14 mouse cellular contexts compared by ENCODE assay signal in the genomic region with DNA sequence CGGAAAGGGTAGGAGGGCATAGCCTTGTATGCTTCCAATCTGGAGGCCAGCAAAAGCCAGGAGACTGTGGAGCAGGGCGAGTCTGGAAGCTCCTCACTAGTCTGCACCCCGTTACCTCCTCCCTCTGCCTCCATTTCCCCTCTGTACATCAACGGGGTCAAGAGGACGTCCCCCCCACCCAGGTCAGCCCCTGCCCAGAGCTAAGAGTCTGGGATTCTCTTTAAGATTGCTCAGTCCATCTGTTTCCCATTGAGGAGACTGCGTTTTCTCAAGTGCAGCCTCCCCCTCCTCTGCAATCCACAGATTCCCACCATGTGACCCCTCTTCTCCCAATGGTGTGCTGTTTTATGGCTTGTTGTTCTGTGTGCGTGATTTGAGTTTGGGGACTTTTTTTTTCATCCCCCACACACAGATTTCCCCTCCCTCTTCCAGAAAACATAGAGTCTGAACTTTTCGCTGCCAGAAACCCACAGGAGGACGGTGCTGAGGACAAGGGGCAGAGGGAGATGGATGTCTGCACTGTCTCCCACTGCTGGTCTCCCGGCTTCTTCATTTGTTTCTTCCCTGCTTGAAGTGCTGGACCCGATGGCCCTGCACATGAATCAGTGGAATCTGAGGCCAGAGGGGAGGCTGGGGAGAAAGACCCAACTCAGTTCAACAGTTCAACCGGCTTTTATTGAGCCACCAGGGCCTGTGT.
A peak's percentile ranks its signal among the peaks of the same experiment; 100 is the strongest.
DNase-seq lines count a peak whose midpoint lies in the region; ATAC-seq and TF ChIP-seq lines count a peak whose summit lies in the region.
"Had no signal": no experiment of that assay in that cellular context is flagged by ENCODE, and none has a peak within 500 bp of the region (broad histone marks: within the 10 kb centered on the region; RNA-seq: fewer than 3 reads in every experiment).

No protein-coding gene starts in this region.

- H3K4me3 ChIP-seq in forebrain, postnatal 0 days (ENCODE audit: low read depth, low read length): no peak overlapping the region
- no peak overlapping the region for H3K4me3 ChIP-seq in forebrain, embryonic 15.5 days
- H3K4me3 ChIP-seq in embryonic facial prominence, embryonic 15.5 days (replicated peaks): no peak overlapping the region
- H3K4me3 ChIP-seq: midbrain, embryonic 15.5 days had no signal

- H3K9ac ChIP-seq in forebrain, postnatal 0 days: no peak overlapping the region
- no peak overlapping the region for H3K9ac ChIP-seq in forebrain, embryonic 15.5 days (replicated peaks)
- no peak overlapping the region for H3K9ac ChIP-seq in embryonic facial prominence, embryonic 15.5 days
- H3K9ac ChIP-seq: liver, embryonic 14.5 days; midbrain, embryonic 15.5 days had no signal

- no peak for DNase-seq in forebrain, postnatal 0 days
- DNase-seq in embryo, embryonic 10 days (ENCODE audit: low spot score): peak; percentile 75
- peak; percentile 73 for DNase-seq in mesoderm, embryonic 11.5 days (ENCODE audit: low read depth, low spot score)
- DNase-seq in left cerebral cortex, postnatal 36 days (ENCODE audit: low spot score in 2 of 2): no peak
- no peak for DNase-seq in left cerebral cortex, adult 11 months (ENCODE audit: low spot score)
- no peak for DNase-seq in cerebellum, postnatal 25 days
- DNase-seq: adrenal gland, postnatal 10 days; layer of hippocampus, adult 9-11 months; lung, postnatal 36 days; thymus, postnatal 14 days had no signal

- intact Hi-C loops in left cerebral cortex, postnatal 36 days (cut with DNase I): no loop called here

- H3K4me1 ChIP-seq in forebrain, postnatal 0 days (ENCODE audit: insufficient read depth): no peaks in the 10 kb centered on the region
- peaks cover 5% of the 10 kb centered on the region; the same call in 1 of the 2 replicates for H3K4me1 ChIP-seq in forebrain, embryonic 15.5 days
- peaks cover 36% of the 10 kb centered on the region for H3K4me1 ChIP-seq in embryonic facial prominence, embryonic 15.5 days
- H3K4me1 ChIP-seq: midbrain, embryonic 15.5 days had no signal

- H3K27ac ChIP-seq in forebrain, postnatal 0 days (ENCODE audit: low read depth, low read length): no peak overlapping the region
- H3K27ac ChIP-seq in forebrain, embryonic 15.5 days (replicated peaks): no peak overlapping the region
- peak overlapping the region; percentile 65 for H3K27ac ChIP-seq in embryonic facial prominence, embryonic 15.5 days (replicated peaks)
- H3K27ac ChIP-seq: liver, embryonic 14.5 days; midbrain, embryonic 15.5 days had no signal

- no peaks in the 10 kb centered on the region for H3K27me3 ChIP-seq in forebrain, postnatal 0 days (ENCODE audit: insufficient read depth, low read length)
- no peaks in the 10 kb centered on the region for H3K27me3 ChIP-seq in forebrain, embryonic 15.5 days
- no peaks in the 10 kb centered on the region for H3K27me3 ChIP-seq in embryonic facial prominence, embryonic 15.5 days
- H3K27me3 ChIP-seq: midbrain, embryonic 15.5 days had no signal

- TF ChIP-seq CTCF in forebrain, postnatal 0 days (IDR thresholded peaks at IDR 0.05; ENCODE audit: low read depth): no peak

- peak; percentile 54; the same call in 1 of the 2 replicates for ATAC-seq in forebrain, postnatal 0 days
- ATAC-seq in forebrain, embryonic 15.5 days (replicated peaks): no peak
- ATAC-seq in embryonic facial prominence, embryonic 15.5 days (ENCODE audit: insufficient number of reproducible peaks, low FRiP score, low TSS enrichment, low read depth): peak; percentile 63; the same call in 1 of the 2 replicates
- ATAC-seq: midbrain, embryonic 15.5 days had no signal

- no peaks in the 10 kb centered on the region for H3K9me3 ChIP-seq in forebrain, postnatal 0 days (ENCODE audit: low read length)
- no peaks in the 10 kb centered on the region for H3K9me3 ChIP-seq in forebrain, embryonic 15.5 days
- H3K9me3 ChIP-seq in embryonic facial prominence, embryonic 15.5 days (replicated peaks): no peaks in the 10 kb centered on the region
- H3K9me3 ChIP-seq: midbrain, embryonic 15.5 days had no signal

- H3K36me3 ChIP-seq in forebrain, postnatal 0 days (ENCODE audit: insufficient read depth): no peaks in the 10 kb centered on the region
- no peaks in the 10 kb centered on the region for H3K36me3 ChIP-seq in forebrain, embryonic 15.5 days
- H3K36me3 ChIP-seq in embryonic facial prominence, embryonic 15.5 days: no peaks in the 10 kb centered on the region
- H3K36me3 ChIP-seq: midbrain, embryonic 15.5 days had no signal

- H3K4me2 ChIP-seq in forebrain, postnatal 0 days (ENCODE audit: low read depth): no peak overlapping the region
- H3K4me2 ChIP-seq in forebrain, embryonic 15.5 days (replicated peaks): no peak overlapping the region
- H3K4me2 ChIP-seq in embryonic facial prominence, embryonic 15.5 days (replicated peaks): peak overlapping the region; percentile 23; the same call in 1 of the 2 replicates
- H3K4me2 ChIP-seq: midbrain, embryonic 15.5 days had no signal

- WGBS in forebrain, postnatal 0 days: 54% methylated on average over 12 of the region's 12 CpGs
- 61% methylated on average over 12 of the region's 12 CpGs for WGBS in forebrain, embryonic 15.5 days
- 27% methylated on average over 12 of the region's 12 CpGs for WGBS in embryonic facial prominence, embryonic 15.5 days

Comparison
In these comparisons a context has a peak if more than half of its experiments do, and no peak if none do; other contexts are left out.
1. DNase-seq: peak in embryo, embryonic 10 days (single experiment) and mesoderm, embryonic 11.5 days (single experiment); none in forebrain, postnatal 0 days (single experiment), left cerebral cortex, postnatal 36 days (0 of 2), left cerebral cortex, adult 11 months (single experiment) and cerebellum, postnatal 25 days (0 of 2).